Mouse (Mus musculus) testis, postnatal 10 days (tissue): ENCODE data around the gene Grn.

ENCODE experiments used
- DNase-seq: peaks from one replicate; pipeline ENCODE4 v3.0.0; 2021; ENCODE audit warnings: low spot score

Gene Grn

GRCm38 (mm10) chr11:102443740-102444139, 13.6 kb downstream of the Grn start:
- DNase-seq: no peak

GRCm38 (mm10) chr11:102444321-102444720, 14.2 kb downstream of the Grn start:
- no peak for DNase-seq

GRCm38 (mm10) chr11:102444781-102445180, 14.7 kb downstream of the Grn start:
- DNase-seq: no peak

GRCm38 (mm10) chr11:102445264-102445890, 15.3 kb downstream of the Grn start:
- peak; percentile 73 for DNase-seq

GRCm38 (mm10) chr11:102445891-102446361, 15.8 kb downstream of the Grn start:
- DNase-seq: no peak

GRCm38 (mm10) chr11:102446581-102447461, 16.7 kb downstream of the Grn start:
- DNase-seq: peak; percentile 66

- peak; percentile 90 for DNase-seq
Measured at GRCm38 (mm10) chr11:102447497-102447896, 17.4 kb downstream of the Grn start, which contains the start of gene Fam171a2. TSS of gene Fam171a2 (minus strand) at chr11:102447682.

- no peak for DNase-seq
Measured at GRCm38 (mm10) chr11:102448327-102448726, 18.2 kb downstream of the Grn start.

GRCm38 (mm10) chr11:102449043-102450008, 19.2 kb downstream of the Grn start:
- DNase-seq: no peak

- DNase-seq: no peak
Measured at GRCm38 (mm10) chr11:102453131-102453530, 23.0 kb downstream of the Grn start.

GRCm38 (mm10) chr11:102455740-102456396, 25.8 kb downstream of the Grn start:
- DNase-seq: peak; percentile 84

GRCm38 (mm10) chr11:102460541-102460940, 30.4 kb downstream of the Grn start:
- no peak for DNase-seq

GRCm38 (mm10) chr11:102461764-102462163, 31.6 kb downstream of the Grn start:
- no peak for DNase-seq

- no peak for DNase-seq
Measured at GRCm38 (mm10) chr11:102464901-102465300, 34.8 kb downstream of the Grn start.

GRCm38 (mm10) chr11:102465713-102466436, 35.8 kb downstream of the Grn start:
- DNase-seq: peak; percentile 58

- DNase-seq: peak; percentile 99
Measured at GRCm38 (mm10) chr11:102467041-102467631, 37.0 kb downstream of the Grn start.

- peak; percentile 41 for DNase-seq
Measured at GRCm38 (mm10) chr11:102469648-102470357, 39.7 kb downstream of the Grn start, which contains the start of gene Itga2b. TSS of gene Itga2b (minus strand) at chr11:102470122.

GRCm38 (mm10) chr11:102475027-102475426, 44.9 kb downstream of the Grn start:
- DNase-seq: no peak

GRCm38 (mm10) chr11:102478671-102479070, 48.6 kb downstream of the Grn start:
- peak; percentile 38 for DNase-seq
